Mouse (Mus musculus) bone marrow macrophage, adult 2 months (primary cell): ENCODE measurements around the gene Ptprcap.

Experiments
- CTCF ChIP-seq: IDR thresholded peaks from 2 replicates; pipeline ENCODE4 v1.5.1; 2012; ENCODE audit warnings: low read depth, mild to moderate bottlenecking, low read length, moderate library complexity
- POLR2A ChIP-seq: IDR thresholded peaks from 2 replicates; pipeline ENCODE4 v1.6.1; 2012; ENCODE audit warnings: mild to moderate bottlenecking, low read depth, low read length, borderline replicate concordance

GRCm38 (mm10) chr19:4197180-4197579, 43.8 kb downstream of the Ptprcap start:
- TF ChIP-seq CTCF (no peak), POLR2A (no peak)
